Mouse (Mus musculus) forebrain, embryonic 13.5 days (tissue): ENCODE measurements around the gene Tnrc6b. TPM values are rescaled to one million over a fixed set of nuclear protein-coding genes. Genes with fewer than 3 reads are reported as not detected.

Experiments
- ATAC-seq: fragments of 200-750 bp; cut with Nextera tagmentation; 2 replicates; pipeline ENCODE4 v1.8.0; 2017
- H3K27ac ChIP-seq: fragments of 300-500 bp; sonication (generic); 2 replicates; pipeline ENCODE4 v1.5.1; 2015; ENCODE audit warnings: inconsistent platforms, mild to moderate bottlenecking, moderate library complexity
- H3K27me3 ChIP-seq: fragments of 300-500 bp; sonication (generic); 2 replicates; pipeline ENCODE4 v1.6.1; 2015; ENCODE audit warnings: mild to moderate bottlenecking, inconsistent platforms
- H3K36me3 ChIP-seq: fragments of 300-500 bp; sonication (generic); 2 replicates; pipeline ENCODE4 v1.6.1; 2015; ENCODE audit warnings: mild to moderate bottlenecking, inconsistent platforms; ENCODE audit not compliant: poor library complexity, severe bottlenecking
- H3K4me1 ChIP-seq: fragments of 300-500 bp; sonication (generic); 2 replicates; pipeline ENCODE4 v1.6.1; 2015; ENCODE audit warnings: inconsistent platforms
- H3K4me2 ChIP-seq: fragments of 300-500 bp; sonication (generic); 2 replicates; pipeline ENCODE4 v1.6.1; 2015; ENCODE audit warnings: inconsistent platforms, mild to moderate bottlenecking, moderate library complexity
- H3K4me3 ChIP-seq: fragments of 300-500 bp; sonication (generic); 2 replicates; pipeline ENCODE4 v1.5.1; 2015; ENCODE audit warnings: mild to moderate bottlenecking, inconsistent platforms
- H3K9ac ChIP-seq: fragments of 300-500 bp; sonication (generic); 2 replicates; pipeline ENCODE4 v1.6.1; 2015; ENCODE audit warnings: mild to moderate bottlenecking, inconsistent platforms
- H3K9me3 ChIP-seq: fragments of 300-500 bp; sonication (generic); replicated peaks from 2 replicates; pipeline ENCODE4 v1.6.1; 2016; ENCODE audit warnings: inconsistent platforms
- WGBS: fragments of 180-500 bp; shearing (Covaris S2); methylation state at CpG from one replicate; pipeline ENCODE4 v1.1.7; 2015; 5-methylcytosine and 5-hydroxymethylcytosine counted together
- polyA plus RNA-seq: library from polyadenylated mRNA; unstranded; fragments of >200 nt; fragmentation: Nextera tagmentation; extraction: Ambion mirVana; gene quantifications from 2 replicates; pipeline ENCODE4 v1.2.1, GENCODE M21; 2015

The Tnrc6b gene
- polyA plus RNA-seq, 1 experiment from 2014 or later = 37.2 TPM

DNA sequence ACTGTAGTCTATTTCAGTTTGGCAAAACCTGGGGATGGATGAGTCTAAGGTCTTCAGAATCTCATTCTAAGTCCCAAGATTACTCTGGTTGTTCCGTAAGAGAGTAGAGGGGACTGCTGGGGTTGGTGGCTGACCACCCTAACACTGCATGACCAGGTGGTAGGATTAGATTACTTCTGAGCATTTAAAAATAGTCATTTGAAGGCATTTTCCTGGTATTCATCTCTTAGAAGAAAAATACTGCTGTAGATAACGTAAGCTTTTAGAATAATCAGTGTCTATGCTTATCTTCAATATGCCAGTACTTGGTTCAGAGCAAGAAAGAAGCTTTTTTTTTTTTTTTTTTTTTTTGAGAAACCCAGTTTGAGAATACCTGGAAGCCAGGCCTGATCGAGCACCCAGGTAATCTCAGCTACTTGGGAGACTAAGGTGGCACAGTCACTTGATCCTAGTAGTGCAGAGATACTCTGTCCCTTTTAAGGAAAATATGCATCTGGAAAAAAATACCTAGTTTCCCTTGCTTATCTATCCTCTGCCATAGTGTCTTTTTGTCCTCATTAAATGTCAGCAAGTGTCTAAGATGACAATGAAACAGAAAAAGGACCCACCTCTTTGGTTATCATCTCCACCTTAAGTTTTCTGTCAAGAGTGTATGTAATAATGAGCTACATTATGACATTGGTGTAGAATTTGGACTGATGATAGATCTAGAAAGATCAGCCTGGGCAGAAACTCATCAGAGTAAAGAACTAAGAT is 33.7 kb downstream of the Tnrc6b start:
- no peaks in the 10 kb centered on the region for H3K4me1 ChIP-seq
- H3K36me3 ChIP-seq = no peaks in the 10 kb centered on the region
- H3K4me3 ChIP-seq = no peak overlapping the region
- no peak overlapping the region for H3K27ac ChIP-seq
- no peak for ATAC-seq
- no peaks in the 10 kb centered on the region for H3K27me3 ChIP-seq
- H3K4me2 ChIP-seq = no peak overlapping the region
- WGBS = 88% methylated on average over 3 of the region's 3 CpGs
- no peak overlapping the region for H3K9ac ChIP-seq
- no peaks in the 10 kb centered on the region for H3K9me3 ChIP-seq

DNA sequence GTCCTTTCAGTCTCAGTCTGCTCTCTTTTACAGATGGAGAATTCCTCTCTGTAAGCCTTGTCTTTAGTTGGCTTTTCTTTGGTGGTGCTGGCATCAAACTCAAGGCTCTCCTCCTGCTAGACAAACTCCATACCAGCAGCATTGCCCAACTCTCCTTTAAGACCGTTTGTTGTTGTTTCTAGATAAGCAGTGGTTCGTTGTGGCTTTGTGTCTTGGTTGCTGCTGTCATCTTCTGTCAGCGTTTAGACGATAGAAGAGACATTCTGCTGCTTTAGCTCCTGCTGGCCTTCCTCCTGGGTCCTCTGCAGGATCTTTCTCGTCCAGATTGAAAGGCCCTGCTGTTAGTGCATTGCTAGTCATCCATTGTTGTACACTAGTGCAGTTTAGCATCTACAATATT is 37.9 kb downstream of the Tnrc6b start:
- no peaks in the 10 kb centered on the region for H3K4me1 ChIP-seq
- no peaks in the 10 kb centered on the region for H3K27me3 ChIP-seq
- no peak overlapping the region for H3K9ac ChIP-seq
- no peaks in the 10 kb centered on the region for H3K9me3 ChIP-seq
- H3K27ac ChIP-seq = no peak overlapping the region
- no peak overlapping the region for H3K4me2 ChIP-seq
- ATAC-seq = no peak
- H3K4me3 ChIP-seq = no peak overlapping the region
- 73% methylated on average over 5 of the region's 5 CpGs for WGBS
- no peaks in the 10 kb centered on the region for H3K36me3 ChIP-seq

DNA sequence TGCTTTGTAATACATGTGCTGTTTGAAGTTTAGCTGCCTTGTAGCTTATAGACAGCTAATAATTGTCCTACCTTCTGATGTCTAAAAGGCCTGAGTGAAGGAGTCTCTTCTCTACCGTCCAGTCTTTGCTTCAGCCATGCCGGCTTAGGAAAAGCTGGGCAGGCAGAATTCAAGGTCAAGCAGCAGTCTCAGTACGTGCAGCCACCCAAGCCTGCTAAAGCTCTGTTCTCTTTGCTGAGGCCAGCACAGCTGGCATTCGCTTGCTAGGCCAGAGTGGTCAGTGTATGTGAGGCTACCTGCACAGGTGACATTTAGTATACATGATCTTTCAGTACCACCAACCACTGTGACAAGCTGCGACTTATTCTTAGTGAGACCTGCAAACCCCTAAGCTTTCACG is 42.2 kb downstream of the Tnrc6b start:
- Histone ChIP-seq H3K9me3 (no peaks in the 10 kb centered on the region), H3K36me3 (no peaks in the 10 kb centered on the region), H3K4me2 (no peak overlapping the region), H3K4me3 (no peak overlapping the region), H3K4me1 (no peaks in the 10 kb centered on the region), H3K27me3 (no peaks in the 10 kb centered on the region), H3K27ac (peak overlapping the region; percentile 51), H3K9ac (0 out of 2 replicates have a peak overlapping the region, but pooled peaks have one; percentile 8)
- no peak for ATAC-seq
- 79% methylated on average over 6 of the region's 6 CpGs for WGBS

DNA sequence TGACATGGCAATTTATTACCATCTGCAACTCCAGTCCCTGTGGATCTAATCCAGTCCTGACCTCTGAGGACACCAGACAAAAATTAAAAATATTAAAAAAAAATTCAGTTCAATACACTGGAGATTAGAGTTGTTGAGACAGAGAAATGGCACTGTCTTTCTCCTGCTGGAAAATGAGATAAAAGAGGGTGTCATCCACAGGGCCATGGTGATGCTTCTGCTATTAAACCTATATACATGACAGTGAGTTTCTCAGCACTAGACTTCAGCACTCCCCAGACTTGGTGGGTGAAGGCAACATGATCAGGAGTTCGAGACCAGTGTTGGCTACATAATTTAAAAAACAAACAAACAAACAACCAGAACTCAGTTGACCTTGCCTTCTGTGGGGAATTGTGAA is 43.0 kb downstream of the Tnrc6b start:
- H3K27me3 ChIP-seq = no peaks in the 10 kb centered on the region
- H3K9me3 ChIP-seq = no peaks in the 10 kb centered on the region
- no peak overlapping the region for H3K4me3 ChIP-seq
- no peak overlapping the region for H3K4me2 ChIP-seq
- H3K9ac ChIP-seq = no peak overlapping the region
- WGBS = 84% methylated on average over 1 of the region's 1 CpGs
- ATAC-seq = no peak
- no peaks in the 10 kb centered on the region for H3K4me1 ChIP-seq
- no peaks in the 10 kb centered on the region for H3K36me3 ChIP-seq
- H3K27ac ChIP-seq = no peak overlapping the region

DNA sequence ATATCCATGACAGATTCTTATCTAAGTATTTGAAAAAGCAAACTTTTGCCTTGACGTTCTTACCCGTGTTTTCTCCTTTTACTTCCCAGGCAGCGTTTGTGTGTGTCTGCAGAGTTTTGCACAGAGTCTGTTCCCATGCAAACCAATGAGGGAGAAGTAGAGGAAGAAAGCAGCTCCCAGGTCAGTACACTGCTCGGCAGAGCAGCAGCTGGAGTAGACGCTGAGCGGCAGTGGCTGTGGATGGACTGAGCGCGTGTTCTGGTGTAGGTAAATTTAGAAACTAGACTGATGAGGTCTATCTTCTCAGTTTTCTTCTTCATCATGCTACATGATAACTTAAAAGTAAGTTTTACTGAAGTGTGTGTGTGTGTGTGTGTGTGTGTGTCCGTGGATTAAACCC is 48.3 kb downstream of the Tnrc6b start:
- H3K4me3 ChIP-seq = no peak overlapping the region
- no peak for ATAC-seq

DNA sequence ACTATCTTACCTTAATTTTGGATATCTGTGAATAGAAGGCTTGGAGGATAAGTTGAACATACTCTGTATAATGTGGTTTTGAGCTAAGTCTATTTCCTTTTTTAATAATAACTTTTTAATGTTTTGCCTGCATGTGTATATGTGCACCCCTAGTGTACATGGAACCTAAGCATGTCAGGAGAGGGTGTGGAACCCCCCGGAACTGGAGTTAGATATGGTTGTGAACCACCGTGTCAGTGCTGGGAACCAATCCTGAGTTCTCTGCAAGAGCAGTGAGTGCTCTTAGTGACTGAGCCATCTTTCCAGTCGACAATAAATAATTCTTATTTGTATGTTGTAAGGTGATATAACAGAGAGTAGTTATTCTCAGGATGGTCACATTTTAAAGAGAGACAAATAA is 49.4 kb downstream of the Tnrc6b start:
- H3K4me1 ChIP-seq = no peaks in the 10 kb centered on the region
- H3K9ac ChIP-seq = no peak overlapping the region
- H3K27ac ChIP-seq = no peak overlapping the region
- H3K4me3 ChIP-seq = no peak overlapping the region
- ATAC-seq = no peak
- H3K27me3 ChIP-seq = no peaks in the 10 kb centered on the region
- H3K36me3 ChIP-seq = no peaks in the 10 kb centered on the region
- WGBS = 92% methylated on average over 3 of the region's 3 CpGs
- no peak overlapping the region for H3K4me2 ChIP-seq
- H3K9me3 ChIP-seq = no peaks in the 10 kb centered on the region

More for the DNA sequence above, 48.3 kb downstream of the Tnrc6b start:
- Histone ChIP-seq H3K4me1 (no peaks in the 10 kb centered on the region), H3K27me3 (no peaks in the 10 kb centered on the region), H3K9me3 (no peaks in the 10 kb centered on the region), H3K27ac (no peak overlapping the region), H3K4me2 (no peak overlapping the region), H3K9ac (no peak overlapping the region), H3K36me3 (no peaks in the 10 kb centered on the region)
- 89% methylated on average over 9 of the region's 9 CpGs for WGBS

DNA sequence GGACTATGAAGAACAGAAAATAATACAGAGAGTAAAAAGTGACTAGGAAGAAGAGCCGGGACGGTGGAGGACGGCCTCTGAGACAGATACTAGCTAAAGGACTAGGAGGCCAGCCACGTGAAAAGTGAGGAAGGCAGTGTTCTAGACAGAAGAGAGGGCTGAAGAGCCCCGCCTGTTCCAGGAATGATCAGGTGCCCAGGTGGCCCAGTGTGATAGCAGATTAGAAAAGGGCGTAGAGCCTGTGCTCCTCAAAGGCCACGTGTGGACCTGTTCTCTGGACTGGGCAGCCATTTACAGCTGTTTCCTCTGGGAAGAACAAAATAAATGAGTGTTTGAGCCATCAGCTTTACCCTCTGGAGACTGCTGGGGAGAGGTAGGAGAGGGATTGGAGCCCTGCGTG is 49.8 kb downstream of the Tnrc6b start:
- Histone ChIP-seq H3K9me3 (no peaks in the 10 kb centered on the region), H3K4me3 (no peak overlapping the region), H3K36me3 (no peaks in the 10 kb centered on the region), H3K27me3 (no peaks in the 10 kb centered on the region), H3K27ac (no peak overlapping the region), H3K4me1 (no peaks in the 10 kb centered on the region), H3K4me2 (no peak overlapping the region), H3K9ac (no peak overlapping the region)
- no peak for ATAC-seq
- 75% methylated on average over 8 of the region's 8 CpGs for WGBS

DNA sequence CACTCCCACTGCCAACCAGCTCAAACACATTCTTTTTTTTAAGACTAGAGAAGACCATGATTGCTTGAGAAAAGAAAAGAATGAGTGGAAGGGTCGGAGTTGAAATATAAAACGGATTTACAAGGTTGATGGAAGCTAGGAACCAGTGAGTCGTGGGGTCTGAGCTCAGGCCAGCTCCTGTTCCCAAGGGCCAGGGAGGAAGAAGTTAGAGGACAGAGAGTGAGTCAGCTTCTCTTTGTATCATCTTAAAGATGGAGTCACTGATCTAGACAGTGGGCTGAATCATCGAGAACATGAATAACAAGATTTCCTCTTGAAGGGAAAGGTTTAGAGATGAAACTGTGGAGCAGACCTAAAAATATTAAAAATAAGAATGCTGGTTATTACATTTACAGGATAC is 51.5 kb downstream of the Tnrc6b start:
- 88% methylated on average over 4 of the region's 4 CpGs for WGBS

DNA sequence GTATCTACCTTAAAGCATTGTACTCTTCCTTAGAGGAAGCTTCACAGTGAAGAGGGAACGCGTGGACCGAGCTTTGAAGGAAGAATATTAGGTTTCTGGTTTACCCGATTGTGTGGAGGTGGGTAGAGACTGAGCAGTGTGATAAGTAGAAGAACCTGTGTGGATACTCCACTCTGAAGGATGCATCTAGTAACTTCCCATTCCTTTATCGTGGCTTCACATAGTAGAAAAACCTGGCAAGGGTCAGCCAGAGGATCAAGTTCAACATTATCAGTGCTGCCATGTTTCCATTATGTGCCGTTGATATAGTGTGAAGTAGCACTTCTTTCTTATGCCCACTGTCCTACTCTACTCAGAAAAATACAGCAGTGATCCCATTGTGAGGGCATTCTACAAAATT is 53.6 kb downstream of the Tnrc6b start:
- no peak for ATAC-seq
- Histone ChIP-seq H3K9ac (no peak overlapping the region), H3K4me1 (no peaks in the 10 kb centered on the region), H3K27me3 (no peaks in the 10 kb centered on the region), H3K4me2 (no peak overlapping the region), H3K4me3 (no peak overlapping the region), H3K27ac (no peak overlapping the region), H3K36me3 (no peaks in the 10 kb centered on the region), H3K9me3 (no peaks in the 10 kb centered on the region)
- 96% methylated on average over 6 of the region's 6 CpGs for WGBS

More for the DNA sequence above, 51.5 kb downstream of the Tnrc6b start:
- H3K27me3 ChIP-seq = no peaks in the 10 kb centered on the region
- H3K27ac ChIP-seq = no peak overlapping the region
- H3K4me1 ChIP-seq = no peaks in the 10 kb centered on the region
- H3K9me3 ChIP-seq = no peaks in the 10 kb centered on the region
- no peak overlapping the region for H3K4me2 ChIP-seq
- no peak overlapping the region for H3K4me3 ChIP-seq
- H3K36me3 ChIP-seq = no peaks in the 10 kb centered on the region
- no peak overlapping the region for H3K9ac ChIP-seq
- no peak for ATAC-seq

DNA sequence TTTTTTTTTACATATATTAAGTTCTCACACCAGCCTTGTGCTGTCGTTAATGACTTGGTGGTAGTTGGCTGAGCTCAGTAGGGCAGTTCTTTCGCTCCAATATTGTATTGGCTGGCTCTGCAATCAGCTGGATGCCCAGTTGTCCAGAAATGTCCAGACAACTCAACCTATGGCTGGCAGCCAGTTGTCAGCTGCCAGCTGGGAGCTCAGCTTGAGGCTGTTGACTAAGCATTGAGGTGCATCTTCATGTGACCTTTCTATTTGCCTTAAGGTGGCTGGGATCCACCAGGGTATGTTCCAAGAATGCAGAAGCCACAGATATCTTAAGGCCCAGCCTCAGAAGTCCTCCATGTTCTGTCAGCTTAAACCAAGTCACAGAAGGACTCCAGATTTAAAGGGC is 54.3 kb downstream of the Tnrc6b start:
- Histone ChIP-seq H3K36me3 (no peaks in the 10 kb centered on the region), H3K27ac (no peak overlapping the region), H3K9me3 (no peaks in the 10 kb centered on the region), H3K4me3 (no peak overlapping the region), H3K4me2 (no peak overlapping the region), H3K27me3 (no peaks in the 10 kb centered on the region), H3K4me1 (no peaks in the 10 kb centered on the region), H3K9ac (no peak overlapping the region)
- WGBS = 78% methylated on average over 2 of the region's 2 CpGs
- ATAC-seq = no peak

DNA sequence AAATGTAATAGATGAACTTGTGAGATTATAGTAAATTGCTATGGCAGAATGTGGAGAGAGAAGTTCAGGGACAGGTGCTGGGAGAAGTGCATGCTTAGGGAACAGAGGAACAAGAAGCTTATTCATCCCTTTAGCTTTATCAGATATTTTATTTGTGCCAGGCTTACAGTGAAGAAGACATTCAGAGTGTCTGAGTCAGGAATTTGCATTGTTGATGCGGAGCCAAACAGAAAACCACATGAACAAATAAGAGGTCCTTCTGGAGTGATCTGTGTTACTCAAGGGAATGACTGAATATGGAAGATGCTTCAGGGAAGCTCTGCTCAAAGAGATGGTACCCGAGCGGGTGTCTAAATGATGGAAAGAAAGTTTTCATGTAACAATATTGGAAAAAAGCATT is 57.1 kb downstream of the Tnrc6b start:
- Histone ChIP-seq H3K9me3 (no peaks in the 10 kb centered on the region), H3K4me3 (no peak overlapping the region), H3K9ac (no peak overlapping the region), H3K36me3 (no peaks in the 10 kb centered on the region), H3K27me3 (no peaks in the 10 kb centered on the region), H3K4me1 (no peaks in the 10 kb centered on the region), H3K4me2 (no peak overlapping the region), H3K27ac (no peak overlapping the region)
- no peak for ATAC-seq
- 96% methylated on average over 3 of the region's 3 CpGs for WGBS

DNA sequence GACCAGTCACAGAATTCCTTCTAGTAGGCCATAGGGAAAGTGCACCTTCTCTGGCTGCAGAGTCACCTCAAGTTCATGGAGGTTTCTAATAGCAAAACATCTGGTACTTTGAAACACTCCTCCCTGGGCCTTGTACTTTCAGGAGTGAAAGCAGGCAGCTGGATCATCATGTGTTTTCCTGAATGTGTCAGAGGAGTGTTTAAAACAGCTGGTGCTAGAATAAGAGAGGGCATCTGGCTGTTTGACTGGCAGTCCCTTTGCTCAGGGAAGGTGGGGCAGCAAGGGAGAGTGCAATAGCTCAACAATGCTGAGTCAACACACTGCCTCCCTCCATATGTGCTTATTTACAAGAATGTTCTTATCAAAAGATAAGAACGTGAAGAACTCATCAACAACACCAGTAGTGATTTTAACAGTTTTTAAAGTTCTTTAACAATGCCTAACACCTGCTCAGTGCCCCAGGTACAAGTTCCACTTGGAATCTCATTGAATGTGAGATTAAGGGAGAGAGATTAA is 60.9 kb downstream of the Tnrc6b start:
- no peaks in the 10 kb centered on the region for H3K27me3 ChIP-seq
- 35% methylated on average over 1 of the region's 1 CpGs for WGBS
- H3K4me1 ChIP-seq = no peaks in the 10 kb centered on the region
- no peaks in the 10 kb centered on the region for H3K36me3 ChIP-seq
- H3K4me2 ChIP-seq = no peak overlapping the region
- ATAC-seq = no peak
- no peak overlapping the region for H3K4me3 ChIP-seq
- H3K27ac ChIP-seq = no peak overlapping the region
- H3K9me3 ChIP-seq = no peaks in the 10 kb centered on the region
- H3K9ac ChIP-seq = no peak overlapping the region

DNA sequence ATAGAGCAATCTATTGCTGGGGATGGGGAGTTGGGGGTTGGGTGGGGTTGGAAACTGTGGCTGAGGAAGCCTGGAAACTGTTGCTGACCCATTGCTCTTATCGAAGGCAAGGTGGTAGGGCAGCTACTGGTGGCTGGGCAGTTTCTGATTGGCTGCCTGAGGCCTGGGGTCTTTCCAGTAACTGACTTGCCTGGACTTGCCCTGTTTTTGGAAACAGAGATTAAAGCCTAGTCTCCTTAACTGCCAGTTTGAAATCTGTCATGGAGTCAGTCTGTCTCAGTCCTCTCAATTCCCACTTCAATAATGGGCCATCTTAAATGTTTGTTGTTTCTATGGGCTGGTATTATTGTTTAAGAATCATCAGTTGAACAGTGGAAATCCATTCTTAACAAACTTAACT is 63.6 kb downstream of the Tnrc6b start:
- Histone ChIP-seq H3K36me3 (no peaks in the 10 kb centered on the region), H3K4me2 (no peak overlapping the region), H3K9ac (no peak overlapping the region), H3K9me3 (no peaks in the 10 kb centered on the region), H3K27me3 (no peaks in the 10 kb centered on the region), H3K4me1 (no peaks in the 10 kb centered on the region), H3K4me3 (no peak overlapping the region), H3K27ac (no peak overlapping the region)
- WGBS = 96% methylated on average over 1 of the region's 1 CpGs
- ATAC-seq = no peak
